Mouse (Mus musculus) erythroblast, embryonic 14.5 days (primary cell): ENCODE data around the gene Cd200r1.

ENCODE experiments used
- GATA1 ChIP-seq: IDR thresholded peaks from 2 replicates; pipeline ENCODE4 v1.6.1; 2012; ENCODE audit warnings: low read length, inconsistent platforms, mixed read lengths
- TAL1 ChIP-seq: IDR thresholded peaks from 3 replicates; pipeline ENCODE4 v1.6.1; 2012; ENCODE audit warnings: low read length, inconsistent platforms, mixed read lengths

- TF ChIP-seq TAL1 (no peak), GATA1 (no peak)
Observed at GRCm38 (mm10) chr16:44765555-44766319, at the start of gene Cd200r1.
